Mouse (Mus musculus) intestine, embryonic 15.5 days (tissue): ENCODE results near the gene Slc6a4. TPM values are rescaled to one million over a fixed set of nuclear protein-coding genes. Genes with fewer than 3 reads are reported as not detected.

Experiments
- ATAC-seq: fragments of 200-750 bp; cut with Nextera tagmentation; 2 replicates; pipeline ENCODE4 v1.8.0; 2017; ENCODE audit warnings: moderate TSS enrichment, moderate library complexity
- H3K27ac ChIP-seq: fragments of 300-500 bp; sonication (generic); 2 replicates; pipeline ENCODE4 v1.5.1; 2015; ENCODE audit warnings: mild to moderate bottlenecking, inconsistent platforms
- H3K27me3 ChIP-seq: fragments of 300-500 bp; sonication (generic); replicated peaks from 2 replicates; pipeline ENCODE4 v1.6.1; 2015; ENCODE audit warnings: inconsistent platforms
- H3K36me3 ChIP-seq: fragments of 300-500 bp; sonication (generic); 2 replicates; pipeline ENCODE4 v1.6.1; 2015; ENCODE audit warnings: inconsistent platforms
- H3K4me1 ChIP-seq: fragments of 300-500 bp; sonication (generic); replicated peaks from 2 replicates; pipeline ENCODE4 v1.6.1; 2015; ENCODE audit warnings: inconsistent platforms
- H3K4me2 ChIP-seq: fragments of 300-500 bp; sonication (generic); replicated peaks from 2 replicates; pipeline ENCODE4 v1.6.1; 2015; ENCODE audit warnings: mild to moderate bottlenecking, inconsistent platforms
- H3K4me3 ChIP-seq: fragments of 300-500 bp; sonication (generic); replicated peaks from 2 replicates; pipeline ENCODE4 v1.5.1; 2015; ENCODE audit warnings: inconsistent platforms
- H3K9ac ChIP-seq: fragments of 300-500 bp; sonication (generic); 2 replicates; pipeline ENCODE4 v1.6.1; 2015; ENCODE audit warnings: inconsistent platforms
- H3K9me3 ChIP-seq: fragments of 300-500 bp; sonication (generic); 2 replicates; pipeline ENCODE4 v1.6.1; 2016; ENCODE audit warnings: inconsistent platforms
- WGBS: fragments of 180-500 bp; shearing (Covaris S2); methylation state at CpG from one replicate; pipeline ENCODE4 v1.1.7; 2015; 5-methylcytosine and 5-hydroxymethylcytosine counted together
- microRNA counts: library from miRNA; unstranded; fragments of <30 nt; microRNA quantifications from one replicate; lab custom pipeline; 2016
- polyA plus RNA-seq: library from polyadenylated mRNA; unstranded; fragments of >200 nt; fragmentation: Nextera tagmentation; extraction: Ambion mirVana; gene quantifications from 2 replicates; pipeline ENCODE4 v1.2.1, GENCODE M21; 2015

Gene Slc6a4
- polyA plus RNA-seq, 1 experiment from 2014 or later, result 17.4 TPM

DNA sequence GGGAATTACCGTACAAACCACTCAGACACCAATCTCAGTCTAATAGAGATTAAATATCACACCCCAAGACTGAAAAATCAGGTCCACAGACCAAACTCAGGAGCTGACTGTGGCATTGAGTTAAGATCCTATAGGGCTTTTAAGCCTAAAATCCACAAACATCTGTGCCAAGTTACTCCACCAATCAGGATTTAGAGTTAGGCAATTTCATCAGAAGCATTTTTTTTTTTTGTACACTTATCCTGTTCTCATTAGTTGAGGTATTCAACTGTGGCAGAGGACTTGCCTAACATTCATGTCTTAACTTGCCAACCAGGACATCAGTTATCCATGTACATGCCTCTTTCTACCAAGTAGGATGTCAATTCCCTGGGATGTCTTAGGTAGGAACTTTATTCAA is 81.0 kb downstream of the Slc6a4 start:
- no peak for ATAC-seq
- Histone ChIP-seq H3K9me3 (no peaks in the 10 kb centered on the region), H3K4me2 (no peak overlapping the region), H3K27me3 (no peaks in the 10 kb centered on the region), H3K36me3 (no peaks in the 10 kb centered on the region; the same call in 1 of the 2 replicates), H3K9ac (no peak overlapping the region), H3K4me3 (no peak overlapping the region), H3K27ac (no peak overlapping the region), H3K4me1 (0 out of 2 replicates have a peak, but pooled peaks cover 2% of the 10 kb centered on the region)
- WGBS, result 91% methylated on average over 1 of the region's 1 CpGs

MicroRNAs encoded within 50 kb of the gene (microRNA counts, 519-probe panel; counts per million panel counts)
- 3,067 counts per million, percentile 77 among the panel's probes with 10 or more counts for microRNA mmu-miR-423-3p (lab: Ali Mortazavi, UCI)
- microRNA mmu-miR-423-5p (lab: Ali Mortazavi, UCI), result 2,977 counts per million, percentile 76 among the panel's probes with 10 or more counts

Other genes with a start within 250 kb of the Slc6a4 start
- gene Gosr1, start 235.0 kb upstream of the Slc6a4 start, polyA plus RNA-seq, result 24.9 and 28.6 TPM in 2 replicates
- 10.1 and 11.3 TPM in 2 replicates for gene Cpd, start 151.6 kb upstream of the Slc6a4 start, polyA plus RNA-seq
- gene Tmigd1, start 96.4 kb upstream of the Slc6a4 start, polyA plus RNA-seq, result 1.6 and 2.4 TPM in 2 replicates
- 125 and 126 TPM in 2 replicates for gene Blmh, start 73.8 kb upstream of the Slc6a4 start, polyA plus RNA-seq
- 46.3 and 60.7 TPM in 2 replicates for gene Nsrp1, start 79.8 kb downstream of the Slc6a4 start, polyA plus RNA-seq
- 0.24 and 0.47 TPM in 2 replicates for gene Efcab5, start 190.4 kb downstream of the Slc6a4 start, polyA plus RNA-seq
- gene Ssh2, start 217.7 kb downstream of the Slc6a4 start, polyA plus RNA-seq, result 5.7 and 5.8 TPM in 2 replicates